Mouse (Mus musculus) kidney, adult 2 months (tissue): ENCODE data around the gene Cdc34b.

Experiments used
- CTCF ChIP-seq: fragments of 200-500 bp; conservative IDR thresholded peaks from 2 replicates; pipeline ENCODE4 v1.5.1; 2011; ENCODE audit warnings: low read depth, mild to moderate bottlenecking, control low read depth, low read length, moderate library complexity, mixed read lengths; ENCODE audit not compliant: insufficient read depth, insufficient read length
- POLR2A ChIP-seq: fragments of 200-500 bp; IDR thresholded peaks from one replicate; pipeline ENCODE4 v1.6.1; 2011; ENCODE audit warnings: low read depth, low read length, control low read depth

GRCm38 (mm10) chr11:94791700-94792099 is 50.1 kb downstream of the Cdc34b start:
- TF ChIP-seq POLR2A = no peak
- TF ChIP-seq CTCF = no peak
